Mouse (Mus musculus): Measurements from ENCODE around the gene Cox8a.

Cox8a gene

DNA sequence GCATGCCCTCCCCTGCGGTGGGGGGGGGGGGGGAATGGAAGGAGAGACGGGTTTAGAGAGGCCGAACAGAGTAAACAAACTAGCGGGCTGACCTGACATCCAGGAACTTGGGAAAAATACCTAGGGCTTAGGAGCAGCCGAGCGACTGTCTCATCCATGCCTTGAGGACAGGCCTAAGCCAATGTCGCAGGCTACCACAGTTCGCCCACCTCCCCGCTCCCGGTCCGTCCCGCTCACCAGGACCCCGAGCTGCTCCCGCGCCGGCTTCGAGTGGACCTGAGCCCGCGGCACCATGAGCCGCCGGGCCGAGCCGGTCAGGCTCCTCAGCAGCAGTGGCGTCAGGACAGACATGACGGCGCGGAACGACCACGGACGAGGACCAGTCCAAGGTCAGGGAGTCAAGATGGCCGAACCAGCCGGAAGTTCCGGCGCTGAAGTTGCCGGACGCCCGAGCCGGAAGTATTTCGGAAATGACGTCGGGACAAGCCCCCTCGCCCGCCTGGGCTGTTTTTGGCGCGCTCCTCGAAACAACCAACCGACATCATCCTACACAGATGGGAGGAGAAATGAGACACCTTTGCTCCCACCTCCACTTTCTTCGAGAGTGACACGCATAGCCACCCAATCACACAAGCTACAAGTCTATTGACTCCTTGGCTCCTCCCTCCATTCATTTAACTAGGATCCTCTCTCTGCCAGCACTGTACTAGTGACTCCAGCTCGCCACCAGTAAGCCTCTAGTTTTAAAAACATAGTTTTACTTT lies at the start of gene Cox8a:
Cox8a (minus strand) TSS at position 455 of the 764 bp plus-strand sequence.
- ChIA-PET CTCF (interaction anchor here in 3 of 4 experiments (0.5 to 2.9 kb wide), 15 partner anchors 9 to 306 kb away, joined by 3 to 14 read pairs (median 3); partner anchors contain the start of genes 2700081O15Rik (in 2 of the 3) and Rcor2 (in 1 of the 3)), POLR2A (interaction anchor here (0.6 to 12.5 kb wide), 95 partner anchors 9 to 1496 kb away, joined by 3 to 171 read pairs (median 4); partner anchors contain the start of genes Otub1 (in 3 of the 4), Naa40 (in 2 of the 4), Stip1 (in 2 of the 4) and 2700081O15Rik (in 1 of the 4))

DNA sequence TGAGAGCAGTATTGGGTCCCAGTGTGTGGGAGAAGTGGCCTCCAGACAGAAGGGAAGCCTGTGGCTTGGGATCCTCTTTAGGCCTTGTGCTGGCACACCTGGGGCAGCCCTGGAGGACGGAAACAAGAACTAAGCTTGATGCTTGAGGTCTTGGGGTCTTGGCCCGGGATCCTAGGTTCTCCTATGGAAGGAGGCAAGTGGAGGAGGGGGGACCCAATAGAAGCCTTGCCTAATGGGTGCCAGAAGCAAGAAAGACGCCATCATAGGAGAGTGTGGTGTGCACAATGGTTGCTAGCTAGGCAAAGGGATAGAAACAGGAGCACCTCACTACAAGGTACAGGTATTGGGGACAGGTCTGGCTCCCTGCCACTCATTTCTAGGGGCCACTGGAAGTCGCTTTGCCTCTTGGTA lies 49.0 kb upstream of the Cox8a start:
- POLR2A ChIA-PET: interaction anchor here (0.6 to 15.9 kb wide), 82 partner anchors 8 to 1775 kb away, joined by 3 to 339 read pairs (median 5); partner anchors contain the start of genes Cox8a (in 3 of the 4), Naa40 (in 3 of the 4), 2700081O15Rik (in 2 of the 4) and Macrod1 (in 2 of the 4)
- CTCF ChIA-PET: interaction anchor here in 2 of 4 experiments (0.5 to 4.1 kb wide), 16 partner anchors 8 to 1452 kb away, joined by 3 to 36 read pairs (median 6); partner anchors contain the start of genes 2700081O15Rik (in 1 of the 2) and Mark2 (in 1 of the 2)

DNA sequence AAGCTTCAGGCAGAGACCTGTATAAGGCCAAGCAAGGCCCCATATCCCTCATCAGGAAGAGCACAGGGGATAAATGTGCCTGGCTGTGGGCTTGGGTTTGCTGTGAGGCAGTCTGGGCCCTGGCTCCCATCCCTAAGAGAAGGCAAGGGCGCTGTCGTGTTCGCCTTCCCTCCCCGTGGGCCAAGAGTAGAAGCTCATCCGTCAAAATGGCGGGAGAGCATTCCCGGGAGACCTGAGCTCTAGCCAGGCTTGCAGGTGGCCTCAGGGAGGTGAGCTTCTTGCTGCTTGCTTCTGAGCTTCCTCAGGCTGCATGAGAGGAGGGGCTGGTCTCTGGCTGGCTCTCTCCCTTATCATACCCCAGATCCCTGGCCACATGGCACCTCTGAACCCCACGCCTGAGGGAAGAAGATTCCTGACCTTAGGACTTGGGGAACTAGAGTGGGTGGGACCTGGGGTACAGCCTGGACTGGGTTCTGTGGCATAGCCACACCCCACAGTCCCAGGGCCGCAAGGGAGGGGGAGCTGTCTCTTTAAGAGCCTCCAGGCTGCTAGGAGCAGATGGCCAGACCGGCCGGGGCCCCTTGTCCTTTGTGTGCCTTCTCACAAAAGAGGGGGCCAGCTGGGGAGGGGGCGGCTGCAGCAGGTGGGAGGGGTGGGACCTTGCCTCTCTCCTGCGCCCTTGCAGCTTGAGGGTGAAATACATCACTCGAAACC lies 48.2 kb upstream of the Cox8a start:
- POLR2A ChIA-PET: interaction anchor here (0.6 to 15.9 kb wide), 127 partner anchors 8 to 1701 kb away, joined by 3 to 339 read pairs (median 4); partner anchors contain the start of genes Cox8a (in 3 of the 4), Naa40 (in 3 of the 4), 2700081O15Rik (in 2 of the 4) and Lgals12 (in 2 of the 4)
- CTCF ChIA-PET: interaction anchor here (0.5 to 4.1 kb wide), 34 partner anchors 7 to 286 kb away, joined by 3 to 36 read pairs (median 5); partner anchors contain the start of genes 2700081O15Rik (in 1 of the 4), Cox8a (in 1 of the 4) and Naa40 (in 1 of the 4)

DNA sequence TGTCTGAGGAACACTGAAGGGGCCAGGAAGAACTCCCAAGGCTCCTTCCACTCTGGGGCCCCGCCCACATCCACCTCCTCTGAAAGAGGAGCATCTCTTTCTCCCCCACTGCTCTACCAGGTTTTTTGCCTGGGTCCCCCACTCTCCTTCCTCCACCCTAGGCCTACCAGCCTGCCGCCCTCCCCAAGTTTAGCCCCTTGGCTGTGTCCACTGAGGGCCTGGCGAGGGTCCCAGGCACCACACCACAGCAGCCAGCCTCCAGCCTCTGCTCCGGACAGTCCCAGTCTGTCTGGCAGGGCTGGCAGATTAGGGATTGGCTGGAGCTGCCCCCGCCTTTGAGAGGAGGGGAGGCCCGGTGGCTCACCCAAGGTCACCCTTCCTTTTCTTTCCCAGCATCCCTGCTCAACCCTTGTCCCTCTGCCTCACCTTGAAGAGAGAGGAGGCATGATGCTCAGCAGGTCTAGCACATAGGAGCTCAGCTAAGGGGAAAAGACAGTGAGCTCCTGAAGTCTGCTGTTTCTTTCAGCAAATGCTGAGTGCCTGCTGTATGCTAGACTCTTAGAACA lies 47.4 kb upstream of the Cox8a start:
- POLR2A ChIA-PET: interaction anchor here (0.6 to 15.9 kb wide), 108 partner anchors 7 to 1701 kb away, joined by 3 to 339 read pairs (median 5); partner anchors contain the start of genes Naa40 (in 3 of the 4), Cox8a (in 2 of the 4), Macrod1 (in 2 of the 4) and Mark2 (in 2 of the 4)
- CTCF ChIA-PET: interaction anchor here (0.5 to 4.1 kb wide), 55 partner anchors 9 to 323 kb away, joined by 3 to 36 read pairs (median 4); partner anchors contain the start of genes Mark2 (in 2 of the 4), Naa40 (in 2 of the 4), 2700081O15Rik (in 1 of the 4) and Bad (in 1 of the 4)

DNA sequence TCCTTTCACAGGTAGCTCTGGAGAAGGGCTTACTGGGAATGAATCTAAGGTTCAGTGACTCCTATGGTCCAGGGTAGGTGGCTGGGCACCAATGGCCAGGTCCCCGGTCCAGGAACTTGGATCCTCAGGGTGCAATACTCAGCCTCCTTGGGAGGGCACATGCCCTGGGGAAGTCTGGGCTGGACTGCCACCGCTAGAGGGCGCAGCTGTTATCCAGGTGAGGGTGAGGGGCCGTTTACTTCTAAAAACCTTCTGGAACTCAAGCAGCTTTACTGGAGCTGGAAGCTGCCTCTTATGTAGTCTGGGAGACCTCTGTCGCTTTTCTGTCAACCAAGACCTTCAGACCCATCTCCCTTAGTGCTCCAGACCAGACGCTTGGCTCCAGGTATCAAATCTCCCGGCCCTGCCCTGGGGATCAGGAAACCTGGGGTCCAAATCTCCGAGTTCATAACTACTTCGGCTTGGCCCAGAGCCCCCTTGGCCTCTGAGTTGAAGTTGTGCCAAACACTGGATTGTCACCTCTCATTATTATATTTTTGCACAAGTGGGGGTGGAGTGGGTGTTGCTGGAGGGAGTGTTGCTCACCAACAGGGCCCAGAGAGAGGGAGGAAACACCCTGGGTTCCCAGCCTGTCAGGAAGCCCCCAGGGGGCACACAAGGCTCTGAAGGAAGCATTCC lies 46.8 kb upstream of the Cox8a start:
- POLR2A ChIA-PET: interaction anchor here (0.6 to 15.9 kb wide), 65 partner anchors 10 to 901 kb away, joined by 3 to 339 read pairs (median 6); partner anchors contain the start of genes Cox8a (in 2 of the 4), Mark2 (in 2 of the 4), Naa40 (in 2 of the 4) and Otub1 (in 2 of the 4)
- CTCF ChIA-PET: interaction anchor here (0.5 to 4.1 kb wide), 57 partner anchors 7 to 322 kb away, joined by 3 to 36 read pairs (median 4); partner anchors contain the start of genes Mark2 (in 3 of the 4), Naa40 (in 3 of the 4), Cox8a (in 2 of the 4) and Bad (in 1 of the 4)

DNA sequence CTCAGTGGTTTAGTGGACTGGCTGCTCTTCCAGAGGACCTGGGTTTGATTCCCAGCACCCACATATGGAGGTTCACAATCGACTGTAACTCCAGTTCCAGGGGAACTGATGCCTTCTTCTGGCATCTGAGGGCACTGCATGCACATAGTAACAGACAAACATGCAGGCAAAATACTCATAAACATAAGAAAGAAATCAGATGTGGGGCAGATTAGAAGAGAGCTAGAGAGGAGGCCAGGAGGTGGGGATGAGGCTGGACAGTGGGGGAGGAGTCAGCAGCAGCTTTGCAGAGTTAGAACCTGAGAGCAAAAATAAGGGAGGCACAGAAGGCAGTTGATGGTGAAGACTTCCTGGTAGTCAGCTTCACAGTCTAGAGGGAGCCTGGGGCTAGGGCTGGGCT lies 45.2 kb upstream of the Cox8a start:
- ChIA-PET CTCF (interaction anchor here (0.6 to 4.1 kb wide), 20 partner anchors 8 to 196 kb away, joined by 3 to 32 read pairs (median 5); partner anchors contain the start of genes Naa40 (in 2 of the 4), Cox8a (in 1 of the 4) and Flrt1 (in 1 of the 4)), POLR2A (interaction anchor here (0.5 to 15.9 kb wide), 37 partner anchors 7 to 355 kb away, joined by 3 to 339 read pairs (median 5); partner anchors contain the start of genes Mark2 (in 2 of the 4), Naa40 (in 2 of the 4), 2700081O15Rik (in 1 of the 4) and Cox8a (in 1 of the 4))

DNA sequence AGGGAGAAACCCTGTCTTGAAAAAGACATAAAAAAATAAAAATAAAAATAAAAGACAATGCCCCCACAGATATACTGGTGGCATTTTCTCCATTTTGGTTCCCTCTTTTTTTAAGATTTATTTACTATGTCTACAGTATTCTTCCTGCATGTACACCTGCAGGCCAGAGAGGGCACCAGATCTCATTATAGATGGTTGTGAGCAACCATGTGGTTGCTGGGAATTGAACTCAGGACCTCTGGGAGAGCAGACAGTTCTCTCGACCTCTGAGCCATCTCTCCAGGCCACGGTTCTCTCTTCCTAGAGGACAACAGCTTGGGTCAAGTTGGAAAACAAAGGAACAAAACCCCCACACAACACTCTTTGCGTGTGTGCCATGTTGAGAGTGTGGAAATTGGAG lies 44.5 kb upstream of the Cox8a start:
- ChIA-PET POLR2A (interaction anchor here (0.7 to 15.9 kb wide), 53 partner anchors 8 to 1461 kb away, joined by 3 to 339 read pairs (median 4); partner anchors contain the start of genes Cox8a (in 2 of the 4), Mark2 (in 2 of the 4), Naa40 (in 2 of the 4) and Otub1 (in 2 of the 4)), CTCF (interaction anchor here in 2 of 4 experiments (1.0 to 2.7 kb wide), 6 partner anchors 12 to 70 kb away, joined by 3 to 13 read pairs (median 4); partner anchors contain the start of gene Cox8a (in 1 of the 2))

DNA sequence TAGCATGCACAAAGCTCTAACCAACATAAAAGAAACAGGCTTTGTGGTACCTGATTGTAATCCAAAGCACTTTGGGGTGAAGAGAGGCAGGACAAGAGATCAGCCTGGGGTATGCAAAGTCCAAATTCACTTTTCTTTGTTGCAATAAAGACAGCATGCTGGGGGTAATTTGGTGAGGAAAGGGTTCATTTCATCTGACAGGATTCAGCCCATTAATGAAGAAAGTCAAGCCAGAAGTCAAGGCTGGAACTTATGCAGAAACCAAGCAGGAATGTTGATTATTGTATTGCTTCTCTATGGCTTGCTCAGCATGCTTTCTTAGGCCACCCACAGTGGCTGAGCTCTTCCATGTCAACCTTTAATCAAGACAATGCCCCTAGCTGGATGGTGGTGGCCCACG lies 44.1 kb upstream of the Cox8a start:
- CTCF ChIA-PET: interaction anchor here in 3 of 4 experiments (0.5 to 2.7 kb wide), 11 partner anchors 8 to 642 kb away, joined by 3 to 13 read pairs (median 4); partner anchors contain the start of gene Cox8a (in 1 of the 3)
- POLR2A ChIA-PET: interaction anchor here (0.5 to 15.9 kb wide), 57 partner anchors 8 to 1462 kb away, joined by 3 to 339 read pairs (median 4); partner anchors contain the start of genes Mark2 (in 2 of the 4), Naa40 (in 2 of the 4), Otub1 (in 2 of the 4) and Slc3a2 (in 2 of the 4)

DNA sequence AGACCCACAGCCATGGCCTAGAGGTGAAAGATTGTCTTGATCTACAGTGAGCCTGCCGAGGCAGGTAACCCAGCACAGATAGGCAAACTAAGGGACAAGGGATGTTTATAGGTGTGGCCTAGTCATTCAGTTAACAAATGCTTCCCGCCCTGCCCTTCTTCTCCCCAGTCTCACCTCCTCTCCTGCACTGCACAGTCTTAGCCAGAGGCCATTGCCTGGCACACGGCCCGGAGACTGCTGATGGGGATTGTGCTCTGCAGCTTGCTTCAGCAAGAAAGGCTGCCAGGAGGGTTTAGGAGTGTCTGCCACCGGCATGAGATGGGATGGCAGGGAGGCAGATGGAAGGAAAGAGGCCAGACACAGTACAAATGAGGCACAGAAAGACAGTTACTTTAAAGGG lies 40.5 kb upstream of the Cox8a start:
- POLR2A ChIA-PET: interaction anchor here in 3 of 4 experiments (0.5 to 15.9 kb wide), 18 partner anchors 7 to 266 kb away, joined by 3 to 339 read pairs (median 4); partner anchors contain the start of genes Naa40 (in 3 of the 3), Rcor2 (in 2 of the 3) and Cox8a (in 1 of the 3)
- CTCF ChIA-PET: interaction anchor here in 2 of 4 experiments (0.7 to 2.4 kb wide), 4 partner anchors 9 to 23 kb away, joined by 3 to 9 read pairs (median 6); partner anchors contain the start of gene Rcor2 (in 1 of the 2)

DNA sequence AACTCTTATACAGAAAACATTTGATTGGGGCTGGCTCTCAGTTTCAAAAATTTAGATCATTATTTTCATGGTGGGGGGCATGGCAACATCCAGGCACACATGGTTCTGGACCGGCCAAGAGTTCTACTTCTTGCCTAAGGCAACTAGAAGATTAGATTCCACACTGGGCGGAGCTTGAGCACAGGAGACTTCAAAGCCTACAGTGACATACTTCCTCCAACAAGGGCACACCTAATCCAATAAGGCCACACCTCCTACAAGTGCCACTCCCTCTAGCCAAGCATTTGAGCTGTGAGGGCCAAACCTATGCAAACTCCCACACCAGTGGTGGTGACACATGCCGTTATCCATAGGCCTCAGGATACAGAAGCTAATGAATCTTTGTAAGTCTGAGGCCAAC lies 28.6 kb upstream of the Cox8a start:
- CTCF ChIA-PET: interaction anchor here in 2 of 4 experiments (1.0 to 1.8 kb wide), 3 partner anchors 11 to 20 kb away, joined by 3 to 9 read pairs (median 3); no protein-coding TSS in a partner anchor
- POLR2A ChIA-PET: interaction anchor here (0.6 to 15.7 kb wide), 29 partner anchors 9 to 206 kb away, joined by 3 to 307 read pairs (median 4); partner anchors contain the start of genes Cox8a (in 2 of the 4), Stip1 (in 2 of the 4), Otub1 (in 1 of the 4) and Rcor2 (in 1 of the 4)

DNA sequence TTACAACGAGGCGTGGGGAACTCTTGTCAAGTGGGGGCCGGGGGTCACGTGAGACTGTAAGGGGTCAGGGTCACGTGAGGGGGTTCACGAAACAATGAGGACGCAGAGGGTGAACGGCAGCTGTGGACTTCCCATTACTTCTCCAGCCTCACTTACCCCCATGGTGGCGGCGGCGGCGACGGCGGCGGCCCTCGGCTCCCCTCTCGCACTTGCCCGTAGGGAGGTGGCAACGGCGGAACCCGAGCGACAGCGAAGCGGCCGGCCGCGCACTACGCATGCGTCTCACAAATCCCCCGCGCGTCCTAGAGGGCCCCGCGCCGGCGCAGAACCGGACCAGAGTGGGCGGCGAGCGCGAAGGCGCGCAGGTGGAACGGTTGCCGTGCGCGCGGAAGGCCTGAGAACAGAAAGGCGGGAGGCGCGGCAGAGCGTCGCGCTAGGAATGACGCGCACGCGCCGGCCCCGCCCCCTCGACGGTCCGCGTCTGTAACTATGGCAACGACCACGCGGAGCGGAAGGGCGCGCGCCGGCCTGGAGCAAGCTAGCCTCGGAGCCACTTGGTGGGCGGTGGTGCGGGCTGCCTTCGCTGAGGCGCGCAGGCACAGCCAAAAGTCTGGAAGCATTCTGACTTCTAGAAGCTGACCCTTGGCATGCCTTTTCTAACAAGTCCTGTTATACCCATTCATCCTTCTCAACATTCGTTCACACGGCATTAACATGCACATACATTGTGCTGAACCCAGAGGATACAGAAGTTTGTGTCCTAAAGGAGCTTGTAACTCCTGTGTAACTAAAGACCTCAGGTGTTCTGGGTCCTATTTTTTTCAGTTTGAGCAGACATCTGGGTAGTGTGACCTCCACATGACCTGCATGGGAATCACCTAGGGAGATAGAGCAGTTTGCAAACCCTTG lies 23.6 kb upstream of the Cox8a start, which contains the start of gene Naa40:
Naa40 (minus strand) TSS at position 402 of the 909 bp plus-strand sequence.
- ChIA-PET CTCF (interaction anchor here (0.8 to 4.0 kb wide), 13 partner anchors 10 to 377 kb away, joined by 3 to 32 read pairs (median 4); partner anchors contain the start of gene 2700081O15Rik (in 1 of the 4)), POLR2A (interaction anchor here (0.5 to 15.7 kb wide), 63 partner anchors 9 to 1516 kb away, joined by 3 to 339 read pairs (median 4); partner anchors contain the start of genes Cox8a (in 3 of the 4), Mark2 (in 2 of the 4), Rcor2 (in 2 of the 4) and Slc3a2 (in 2 of the 4))

DNA sequence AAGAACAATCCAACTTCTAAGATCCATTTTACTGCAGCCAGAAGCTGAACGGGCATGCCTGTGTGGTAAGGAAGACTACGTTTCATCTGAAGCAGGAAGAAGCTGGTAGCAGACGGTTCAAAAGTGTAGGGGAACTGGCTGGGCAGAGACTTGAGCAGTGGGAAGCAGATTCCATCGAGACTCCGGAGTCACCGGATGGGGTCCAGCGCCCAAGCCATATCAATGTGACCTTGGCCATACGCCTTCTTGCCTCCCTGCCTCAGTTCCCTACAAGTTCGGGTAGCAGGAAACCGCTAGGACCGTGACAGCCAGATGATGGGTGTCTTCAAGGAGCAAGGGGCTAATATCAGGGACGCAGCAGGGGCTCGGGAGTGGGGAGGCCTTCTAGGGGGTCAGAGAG lies 22.9 kb upstream of the Cox8a start:
- ChIA-PET CTCF (interaction anchor here in 1 of 4 experiments (4.0 kb wide), 1 partner anchor 24 kb away, joined by 32 read pairs; no protein-coding TSS in a partner anchor), POLR2A (interaction anchor here in 2 of 4 experiments (1.1 to 15.7 kb wide), 12 partner anchors 11 to 127 kb away, joined by 3 to 339 read pairs (median 11); partner anchors contain the start of genes Cox8a (in 2 of the 2), Rcor2 (in 2 of the 2) and Mark2 (in 1 of the 2))

DNA sequence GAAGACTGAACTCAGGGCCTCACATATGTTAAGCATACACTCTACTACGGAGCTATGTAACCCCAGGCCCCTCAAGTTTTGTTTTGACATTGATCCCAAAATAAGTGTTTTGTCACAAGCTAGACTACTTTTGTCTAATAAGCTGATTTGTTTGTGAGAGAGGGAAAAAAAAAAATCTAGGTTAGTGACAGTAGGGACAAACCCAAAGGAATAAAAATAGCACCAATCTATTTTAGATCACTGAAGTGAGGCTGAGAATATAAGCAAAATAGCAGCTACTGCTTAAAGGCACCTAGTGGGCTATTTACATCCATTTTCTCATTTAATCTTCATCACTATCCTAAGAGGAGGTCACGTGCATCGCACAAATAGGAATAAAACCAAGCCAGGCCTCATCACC lies 22.2 kb upstream of the Cox8a start:
- ChIA-PET CTCF (interaction anchor here in 1 of 4 experiments (0.7 kb wide), 1 partner anchor 105 kb away, joined by 3 read pairs; no protein-coding TSS in a partner anchor), POLR2A (interaction anchor here in 2 of 4 experiments (1.0 to 15.7 kb wide), 5 partner anchors 20 to 88 kb away, joined by 3 to 339 read pairs (median 171); partner anchors contain the start of genes Cox8a (in 2 of the 2) and Rcor2 (in 2 of the 2))

DNA sequence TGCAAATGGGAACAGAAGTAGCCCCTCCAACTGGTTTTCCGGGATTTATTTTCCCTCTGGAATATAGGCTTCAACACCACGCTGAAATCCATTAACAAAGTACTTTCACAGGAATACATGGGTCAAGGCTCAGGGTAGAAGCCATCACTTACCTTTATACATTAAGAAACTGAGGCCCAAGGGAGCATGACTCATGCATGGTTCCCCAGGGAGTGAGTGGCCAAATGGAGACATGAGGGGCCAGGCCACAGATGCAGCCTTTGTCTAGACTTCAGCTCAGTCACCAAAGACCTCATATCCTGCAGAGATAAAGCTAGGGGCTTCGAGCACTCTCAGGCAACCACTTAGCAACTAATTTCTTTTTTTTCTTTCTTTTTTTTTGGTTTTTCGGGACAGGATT lies 19.3 kb upstream of the Cox8a start:
- POLR2A ChIA-PET: interaction anchor here in 3 of 4 experiments (0.7 to 15.7 kb wide), 13 partner anchors 9 to 179 kb away, joined by 3 to 339 read pairs (median 7); partner anchors contain the start of genes Rcor2 (in 2 of the 3) and Cox8a (in 1 of the 3)
- CTCF ChIA-PET: interaction anchor here in 2 of 4 experiments (1.5 to 1.6 kb wide), 2 partner anchors 27 to 37 kb away, joined by 3 to 5 read pairs; no protein-coding TSS in a partner anchor

Data from embryonic stem cell, embryonic (primary cell).